Mouse (Mus musculus) hindbrain, embryonic 15.5 days (tissue): ENCODE measurements at regions not wholly inside any gene's neighbourhood (a gene's known extent, or its start where the extent isn't known, plus 50 kb on each side); places are given as distances from the start of the nearest gene placed in this dataset.
"Not testable (repeated sequence)": the region's sequence is repeated elsewhere in the genome, so short reads cannot be mapped to it uniquely, and the experiment has no call there.

Source experiments
- ATAC-seq: fragments of 200-750 bp; cut with Nextera tagmentation; 2 replicates; pipeline ENCODE4 v1.8.0; 2017; ENCODE audit warnings: low read depth, moderate number of reproducible peaks, moderate TSS enrichment; ENCODE audit not compliant: low FRiP score
- H3K27ac ChIP-seq: fragments of 300-500 bp; sonication (generic); replicated peaks from 2 replicates; pipeline ENCODE4 v1.5.1; 2015; ENCODE audit warnings: mild to moderate bottlenecking, inconsistent platforms
- H3K27me3 ChIP-seq: fragments of 300-500 bp; sonication (generic); 2 replicates; pipeline ENCODE4 v1.6.1; 2015; ENCODE audit warnings: control low read depth, inconsistent platforms
- H3K36me3 ChIP-seq: fragments of 300-500 bp; sonication (generic); 2 replicates; pipeline ENCODE4 v1.6.1; 2015; ENCODE audit warnings: control low read depth, inconsistent platforms
- H3K4me1 ChIP-seq: fragments of 300-500 bp; sonication (generic); replicated peaks from 2 replicates; pipeline ENCODE4 v1.6.1; 2015; ENCODE audit warnings: control low read depth, inconsistent platforms
- H3K4me2 ChIP-seq: fragments of 300-500 bp; sonication (generic); 2 replicates; pipeline ENCODE4 v1.6.1; 2015; ENCODE audit warnings: moderate library complexity, mild to moderate bottlenecking, inconsistent platforms
- H3K4me3 ChIP-seq: fragments of 300-500 bp; sonication (generic); 2 replicates; pipeline ENCODE4 v1.5.1; 2015; ENCODE audit warnings: mild to moderate bottlenecking, inconsistent platforms
- H3K9ac ChIP-seq: fragments of 300-500 bp; sonication (generic); 2 replicates; pipeline ENCODE4 v1.6.1; 2015; ENCODE audit warnings: inconsistent platforms
- H3K9me3 ChIP-seq: fragments of 300-500 bp; sonication (generic); 2 replicates; pipeline ENCODE4 v1.6.1; 2016; ENCODE audit warnings: control low read depth, inconsistent platforms
- WGBS: fragments of 180-500 bp; shearing (Covaris S2); methylation state at CpG from one replicate; pipeline ENCODE4 v1.1.7; 2015; 5-methylcytosine and 5-hydroxymethylcytosine counted together

- Histone ChIP-seq H3K4me2 (no peak overlapping the region), H3K4me3 (no peak overlapping the region), H3K9ac (no peak overlapping the region), H3K36me3 (no peaks in the 10 kb centered on the region), H3K9me3 (no peaks in the 10 kb centered on the region), H3K27ac (no peak overlapping the region), H3K4me1 (no peaks in the 10 kb centered on the region), H3K27me3 (no peaks in the 10 kb centered on the region)
- WGBS, result 93% methylated on average over 2 of the region's 2 CpGs
- no peak for ATAC-seq
Observed at GRCm38 (mm10) chr4:29420198-29420792, 607.4 kb downstream of the Epha7 start.

DNA sequence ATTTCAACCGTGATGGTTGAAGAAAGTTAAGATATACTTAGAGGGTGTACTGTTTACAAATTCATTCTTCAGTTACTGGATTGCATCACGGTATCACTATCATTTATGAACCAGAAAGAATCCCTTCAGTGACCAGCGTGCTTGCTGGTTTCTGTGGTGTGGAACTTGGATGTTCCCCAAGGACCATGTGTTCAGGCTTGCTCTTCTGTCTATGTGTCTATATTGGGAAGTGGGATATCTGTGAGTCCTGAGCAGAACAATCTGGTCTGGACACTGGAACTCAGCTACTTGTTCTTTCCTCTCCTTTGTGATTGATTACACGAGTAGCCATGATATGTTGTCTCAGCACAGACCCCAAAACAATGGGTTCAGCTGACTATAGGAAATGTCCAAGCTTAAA is 618.6 kb downstream of the Epha7 start:
- H3K9ac ChIP-seq, H3K4me3 ChIP-seq, H3K36me3 ChIP-seq, ATAC-seq, H3K27ac ChIP-seq, H3K27me3 ChIP-seq, H3K4me2 ChIP-seq, H3K9me3 ChIP-seq, H3K4me1 ChIP-seq: not testable (repeated sequence)
- 88% methylated on average over 4 of the region's 4 CpGs for WGBS

DNA sequence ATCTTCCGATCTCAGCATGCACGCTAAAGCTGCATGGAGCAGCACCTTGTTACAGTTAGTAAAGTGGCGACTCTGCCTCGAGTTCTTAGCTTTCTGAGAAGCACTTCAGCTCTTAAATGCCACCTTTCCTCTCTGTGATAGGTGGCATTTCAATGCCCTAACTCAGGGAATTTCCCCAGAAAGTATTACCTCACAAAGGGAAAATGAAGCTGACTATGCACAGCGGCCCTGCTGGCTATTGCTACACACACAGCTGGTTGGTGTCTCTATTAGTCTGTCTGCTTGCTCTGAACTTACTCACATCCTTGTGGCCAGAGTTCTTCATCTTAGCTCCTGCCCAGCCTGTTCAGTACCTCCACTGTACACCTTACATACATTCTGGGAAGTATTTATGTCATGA is 650.4 kb downstream of the Epha7 start:
- no peak for ATAC-seq
- H3K4me3 ChIP-seq, result no peak overlapping the region
- 83% methylated on average over 5 of the region's 5 CpGs for WGBS
- 0 out of 2 replicates have a peak, but pooled peaks cover 2% of the 10 kb centered on the region for H3K4me1 ChIP-seq
- no peaks in the 10 kb centered on the region for H3K27me3 ChIP-seq
- no peaks in the 10 kb centered on the region for H3K9me3 ChIP-seq
- H3K4me2 ChIP-seq, result no peak overlapping the region
- H3K9ac ChIP-seq, result no peak overlapping the region
- no peaks in the 10 kb centered on the region for H3K36me3 ChIP-seq
- H3K27ac ChIP-seq, result no peak overlapping the region

- no peak for ATAC-seq
- Histone ChIP-seq H3K4me2 (no peak overlapping the region), H3K9ac (no peak overlapping the region), H3K4me1 (0 out of 2 replicates have a peak, but pooled peaks cover 2% of the 10 kb centered on the region), H3K36me3 (no peaks in the 10 kb centered on the region), H3K4me3 (no peak overlapping the region), H3K27ac (no peak overlapping the region), H3K9me3 (no peaks in the 10 kb centered on the region), H3K27me3 (no peaks in the 10 kb centered on the region)
- 59% methylated on average over 2 of the region's 2 CpGs for WGBS
Observed at GRCm38 (mm10) chr4:29466315-29466714, 653.4 kb downstream of the Epha7 start.

DNA sequence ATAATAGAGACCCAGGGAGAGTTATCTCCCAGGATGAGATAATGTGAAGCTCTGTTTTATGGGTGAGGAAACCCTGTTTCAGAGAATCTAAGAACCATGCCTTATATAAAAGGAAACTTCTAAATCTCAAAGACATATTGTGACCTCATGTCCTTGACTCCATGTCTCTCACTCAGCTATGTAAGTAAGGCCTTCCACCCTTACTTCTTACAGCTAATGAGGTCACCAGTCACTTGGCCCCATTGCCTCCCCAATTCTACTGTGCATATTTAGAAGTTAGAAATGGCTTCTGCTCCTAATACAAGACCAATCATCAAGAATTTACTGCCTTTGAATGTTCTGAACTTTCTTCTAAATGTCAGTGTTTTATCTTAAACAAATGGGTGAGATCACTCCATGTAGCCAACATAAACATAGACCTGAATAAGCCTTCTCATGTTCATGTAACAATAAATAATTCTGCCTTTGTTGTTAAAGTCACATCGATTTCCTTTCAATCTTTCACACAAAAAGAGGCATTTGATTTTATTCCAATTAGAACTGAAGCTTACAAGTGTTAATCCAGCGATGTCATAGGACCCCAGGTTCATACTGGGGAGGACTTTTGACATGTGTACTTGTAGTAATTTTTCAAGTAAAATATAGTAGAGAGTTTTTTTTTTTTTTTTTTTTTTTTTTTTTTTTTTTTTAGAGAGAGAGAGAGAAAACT is 667.6 kb downstream of the Epha7 start:
- ATAC-seq, result no peak
- no peaks in the 10 kb centered on the region for H3K27me3 ChIP-seq
- 74% methylated on average over 2 of the region's 2 CpGs for WGBS
- no peaks in the 10 kb centered on the region for H3K36me3 ChIP-seq
- no peaks in the 10 kb centered on the region for H3K9me3 ChIP-seq
- H3K27ac ChIP-seq, result no peak overlapping the region
- H3K4me3 ChIP-seq, result no peak overlapping the region
- no peak overlapping the region for H3K4me2 ChIP-seq
- H3K4me1 ChIP-seq, result no peaks in the 10 kb centered on the region
- no peak overlapping the region for H3K9ac ChIP-seq

DNA sequence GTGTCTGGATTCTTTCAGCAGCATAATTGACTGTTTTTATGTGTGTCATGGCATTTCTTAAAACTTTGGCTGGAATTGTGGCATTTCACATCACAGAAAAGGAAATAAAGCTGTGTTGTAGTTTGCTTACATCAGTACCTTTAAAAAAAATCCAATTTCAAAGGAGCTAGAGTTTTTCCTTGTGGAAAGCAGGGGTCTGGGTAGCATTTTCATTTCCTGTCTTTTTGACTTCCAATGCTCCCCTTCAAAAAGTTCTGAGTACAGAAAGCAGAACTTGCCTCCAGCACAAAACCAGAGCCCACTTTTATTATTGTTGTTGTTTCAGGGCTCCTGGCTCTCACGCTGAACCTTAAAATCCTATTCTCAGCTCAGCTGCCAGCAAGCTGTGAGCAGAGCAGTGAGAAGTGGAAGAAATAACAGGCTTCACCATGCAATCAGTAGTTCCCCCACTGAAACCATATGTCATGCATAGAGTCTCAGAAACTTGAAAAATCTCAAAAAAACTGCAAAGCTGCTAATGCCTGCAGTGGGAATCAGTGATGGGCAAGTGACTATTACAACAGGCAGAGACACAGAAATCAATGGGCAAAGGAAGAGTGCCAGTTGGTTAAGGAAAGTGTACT is 668.3 kb downstream of the Epha7 start:
- Histone ChIP-seq H3K4me2 (no peak overlapping the region), H3K27me3 (no peaks in the 10 kb centered on the region), H3K9ac (no peak overlapping the region), H3K27ac (no peak overlapping the region), H3K9me3 (no peaks in the 10 kb centered on the region), H3K4me3 (no peak overlapping the region), H3K4me1 (no peaks in the 10 kb centered on the region), H3K36me3 (no peaks in the 10 kb centered on the region)
- 79% methylated on average over 1 of the region's 1 CpGs for WGBS
- no peak for ATAC-seq

- 84% methylated on average over 2 of the region's 2 CpGs for WGBS
- H3K27me3 ChIP-seq, result no peaks in the 10 kb centered on the region
- H3K4me1 ChIP-seq, result no peaks in the 10 kb centered on the region
- no peak overlapping the region for H3K4me3 ChIP-seq
- no peaks in the 10 kb centered on the region for H3K9me3 ChIP-seq
- no peaks in the 10 kb centered on the region for H3K36me3 ChIP-seq
- no peak overlapping the region for H3K4me2 ChIP-seq
- no peak overlapping the region for H3K27ac ChIP-seq
- ATAC-seq, result no peak
- no peak overlapping the region for H3K9ac ChIP-seq
Observed at GRCm38 (mm10) chr4:29482407-29482806, 669.5 kb downstream of the Epha7 start.

- no peak for ATAC-seq
- 85% methylated on average over 1 of the region's 1 CpGs for WGBS
- H3K4me3 ChIP-seq, result no peak overlapping the region
- no peak overlapping the region for H3K4me2 ChIP-seq
- no peak overlapping the region for H3K9ac ChIP-seq
- no peaks in the 10 kb centered on the region for H3K9me3 ChIP-seq
- H3K4me1 ChIP-seq, result no peaks in the 10 kb centered on the region
- no peaks in the 10 kb centered on the region for H3K27me3 ChIP-seq
- H3K36me3 ChIP-seq, result no peaks in the 10 kb centered on the region
- H3K27ac ChIP-seq, result no peak overlapping the region
Observed at GRCm38 (mm10) chr4:29500844-29501243, 687.9 kb downstream of the Epha7 start.

DNA sequence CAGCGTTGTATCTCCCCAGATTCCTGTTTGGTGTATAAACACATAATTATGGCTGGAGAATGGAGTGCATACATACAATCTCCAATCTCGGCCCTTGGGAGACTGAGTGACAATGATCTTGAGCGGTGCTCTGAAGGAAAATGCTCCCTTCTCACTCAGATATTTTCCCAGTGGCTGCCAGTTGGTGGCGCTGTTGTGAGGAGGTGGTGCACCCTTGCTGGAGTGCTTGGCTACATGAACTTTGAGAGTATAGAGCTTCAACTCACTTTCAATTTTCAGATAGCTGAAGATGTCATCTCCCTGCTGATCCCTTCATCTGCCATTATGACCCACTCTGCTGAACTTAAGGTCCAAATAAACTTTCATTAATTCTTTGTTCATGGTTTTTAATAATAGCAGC is 712.1 kb downstream of the Epha7 start:
- H3K36me3 ChIP-seq, result no peaks in the 10 kb centered on the region
- 58% methylated on average over 4 of the region's 4 CpGs for WGBS
- H3K4me2 ChIP-seq, result no peak overlapping the region
- H3K4me1 ChIP-seq, result no peaks in the 10 kb centered on the region
- H3K9me3 ChIP-seq, result no peaks in the 10 kb centered on the region
- no peak for ATAC-seq
- H3K4me3 ChIP-seq, result no peak overlapping the region
- H3K27ac ChIP-seq, result no peak overlapping the region
- H3K27me3 ChIP-seq, result no peaks in the 10 kb centered on the region
- H3K9ac ChIP-seq, result no peak overlapping the region

- no peaks in the 10 kb centered on the region for H3K4me1 ChIP-seq
- H3K36me3 ChIP-seq, result no peaks in the 10 kb centered on the region
- H3K9ac ChIP-seq, result no peak overlapping the region
- H3K27me3 ChIP-seq, result no peaks in the 10 kb centered on the region
- no peak overlapping the region for H3K4me2 ChIP-seq
- H3K4me3 ChIP-seq, result no peak overlapping the region
- H3K27ac ChIP-seq, result no peak overlapping the region
- ATAC-seq, result no peak
- 86% methylated on average over 5 of the region's 5 CpGs for WGBS
- no peaks in the 10 kb centered on the region for H3K9me3 ChIP-seq
Observed at GRCm38 (mm10) chr4:29525769-29526658, 713.1 kb downstream of the Epha7 start.
